Mouse (Mus musculus) brain, embryonic 14.5 days (tissue): ENCODE results near the gene Ascc2. TPM values are rescaled to one million over a fixed set of nuclear protein-coding genes. Genes with fewer than 3 reads are reported as not detected.
"Not testable (repeated sequence)": the region's sequence is repeated elsewhere in the genome, so short reads cannot be mapped to it uniquely, and the experiment has no call there.

Source experiments
- DNase-seq: peaks from one replicate; pipeline ENCODE4 v3.0.0-alpha.2; 2011; ENCODE audit warnings: low read depth
- CTCF ChIP-seq: fragments of 200-500 bp; IDR thresholded peaks from 2 replicates; pipeline ENCODE4 v1.5.1; 2012; ENCODE audit warnings: inconsistent platforms, mild to moderate bottlenecking, moderate library complexity, borderline replicate concordance; ENCODE audit not compliant: insufficient read depth, insufficient read length; ENCODE audit errors: extremely low read depth
- POLR2A ChIP-seq: fragments of 200-500 bp; IDR thresholded peaks from 2 replicates; pipeline ENCODE4 v1.6.1; 2012; ENCODE audit warnings: mild to moderate bottlenecking, inconsistent platforms, borderline replicate concordance; ENCODE audit not compliant: poor library complexity, insufficient read depth, insufficient read length, severe bottlenecking; ENCODE audit errors: extremely low read depth
- polyA plus RNA-seq: library from polyadenylated mRNA; depleted of rRNA; stranded (reverse); fragments of >200 nt; gene quantifications from 2 replicates; pipeline ENCODE4 v1.2.3, GENCODE M21; 2012

Gene Ascc2
- polyA plus RNA-seq, 1 experiment, result 32.3 TPM

- TF ChIP-seq CTCF (no peak), POLR2A (no peak)
- DNase-seq, result no peak
Observed at GRCm38 (mm10) chr11:4634395-4634794, 3.2 kb upstream of the Ascc2 start.

- no peak for DNase-seq
- no peak for TF ChIP-seq CTCF
- TF ChIP-seq POLR2A, result no peak
Observed at GRCm38 (mm10) chr11:4636782-4637342, 685 bp upstream of the Ascc2 start.

- no peak for DNase-seq
- TF ChIP-seq POLR2A (no peak), CTCF (no peak)
Observed at GRCm38 (mm10) chr11:4638261-4638660, 714 bp downstream of the Ascc2 start.

GRCm38 (mm10) chr11:4641185-4641584 is 3.6 kb downstream of the Ascc2 start:
- no peak for TF ChIP-seq POLR2A
- no peak for TF ChIP-seq CTCF
- no peak for DNase-seq

GRCm38 (mm10) chr11:4643722-4644121 is 6.2 kb downstream of the Ascc2 start:
- TF ChIP-seq CTCF (no peak), POLR2A (no peak)
- no peak for DNase-seq

DNA sequence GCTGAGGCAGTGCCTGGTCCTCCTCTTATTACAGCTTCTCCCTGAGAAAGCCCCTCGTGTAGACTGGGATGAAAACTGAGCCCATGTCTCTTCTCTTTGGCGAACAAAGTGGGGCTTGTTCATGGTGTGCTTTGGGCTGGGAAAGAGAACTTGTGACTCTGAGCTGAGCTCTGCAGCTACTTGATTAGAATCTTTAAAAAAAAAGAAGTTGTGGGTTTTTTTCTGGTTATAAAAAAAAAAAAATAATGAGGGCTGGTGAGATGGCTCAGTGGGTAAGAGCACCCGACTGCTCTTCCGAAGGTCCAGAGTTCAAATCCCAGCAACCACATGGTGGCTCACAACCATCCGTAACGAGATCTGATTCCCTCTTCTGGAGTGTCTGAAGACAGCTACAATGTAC is 7.6 kb downstream of the Ascc2 start:
- not testable (repeated sequence) for DNase-seq

DNA sequence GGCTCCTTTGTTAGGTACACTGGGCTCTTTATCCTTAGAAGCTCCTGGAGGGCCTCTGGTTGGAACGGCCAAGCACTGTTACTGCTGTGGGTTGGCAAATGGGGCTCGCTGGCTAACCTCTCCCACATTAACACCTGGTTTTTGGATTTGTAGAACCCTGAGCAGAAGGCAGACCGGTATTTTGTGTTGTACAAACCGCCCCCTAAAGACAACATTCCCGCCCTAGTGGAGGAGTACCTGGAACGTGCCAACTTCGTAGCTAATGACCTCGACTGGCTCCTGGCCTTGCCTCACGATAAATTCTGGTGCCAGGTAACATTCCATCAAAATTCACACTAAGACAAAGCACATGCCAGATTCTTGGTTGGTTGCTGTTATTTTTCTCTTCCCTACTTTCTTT is 8.9 kb downstream of the Ascc2 start:
- no peak for TF ChIP-seq POLR2A
- TF ChIP-seq CTCF, result no peak

GRCm38 (mm10) chr11:4659818-4660217 is 22.3 kb downstream of the Ascc2 start:
- TF ChIP-seq CTCF, result no peak
- no peak for TF ChIP-seq POLR2A

More for the DNA sequence above, 8.9 kb downstream of the Ascc2 start:
- DNase-seq, result no peak

DNA sequence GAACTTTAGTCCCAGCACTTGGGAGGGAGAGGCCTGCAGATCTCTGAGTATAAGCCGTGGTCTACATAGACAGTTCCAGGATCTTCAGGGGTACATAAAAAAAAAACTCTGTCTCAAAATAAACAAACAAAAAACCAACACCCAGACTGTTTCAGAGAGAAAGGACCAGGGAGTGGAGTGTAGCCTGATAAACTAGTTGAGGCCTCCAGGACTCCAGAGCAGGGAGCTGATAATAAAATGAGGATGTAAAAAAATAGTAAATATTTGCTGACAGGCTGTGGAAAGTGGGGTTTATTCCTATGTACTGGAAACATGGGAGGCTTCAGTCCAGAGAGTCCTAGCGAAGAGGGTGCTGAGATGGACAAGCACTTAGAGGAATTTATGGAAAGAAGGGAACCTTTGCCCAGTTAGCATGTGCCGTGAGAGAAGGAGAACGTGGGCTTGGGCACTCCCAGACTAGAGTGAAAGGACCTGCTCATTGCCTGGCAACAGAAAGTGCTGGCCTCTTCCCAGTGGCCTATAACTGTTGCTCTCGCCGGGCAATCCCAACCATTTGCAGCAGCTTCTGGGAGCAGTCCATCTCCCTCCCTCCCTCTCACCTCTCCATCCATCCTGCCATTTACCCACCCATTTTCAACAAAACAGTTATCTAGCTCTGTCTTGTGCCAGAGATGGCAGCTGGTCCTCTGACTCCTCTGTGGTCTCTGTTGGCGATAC is 22.9 kb downstream of the Ascc2 start:
- DNase-seq, result peak; percentile 14
- TF ChIP-seq CTCF, result no peak
- no peak for TF ChIP-seq POLR2A

More at GRCm38 (mm10) chr11:4659818-4660217, 22.3 kb downstream of the Ascc2 start:
- DNase-seq, result no peak

GRCm38 (mm10) chr11:4661324-4661723 is 23.8 kb downstream of the Ascc2 start:
- DNase-seq, result no peak
- TF ChIP-seq POLR2A (no peak), CTCF (no peak)

DNA sequence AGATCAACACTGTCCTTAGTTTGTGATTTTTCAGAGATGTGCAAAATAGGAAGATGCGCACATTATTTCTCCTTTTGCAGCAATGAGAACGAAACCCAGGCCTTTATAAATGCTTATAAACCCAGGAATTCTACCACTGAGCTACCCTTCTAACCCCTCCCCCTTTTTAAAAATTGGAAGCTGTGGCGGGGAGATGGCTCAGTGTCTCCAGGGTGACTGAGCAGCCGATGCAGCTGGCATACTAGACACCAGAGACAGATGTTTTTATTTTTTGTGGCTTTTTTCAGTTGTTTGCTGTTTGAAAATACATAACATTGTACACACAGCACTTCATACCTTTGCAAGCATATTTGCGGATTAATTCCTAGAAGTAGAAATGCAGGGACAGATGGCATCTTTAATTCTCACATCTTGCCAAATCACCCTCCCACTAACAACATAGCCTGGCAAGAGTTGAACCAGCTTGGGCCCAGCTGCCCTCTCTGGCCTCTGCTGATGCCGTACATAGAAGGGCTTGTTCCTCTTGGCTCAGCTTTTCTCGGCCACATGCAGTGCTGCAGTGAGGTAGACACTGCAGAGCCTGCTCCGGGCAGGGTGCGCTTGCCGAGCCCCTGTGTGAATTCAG is 24.4 kb downstream of the Ascc2 start:
- TF ChIP-seq POLR2A (no peak), CTCF (no peak)
- DNase-seq, result peak; percentile 62

GRCm38 (mm10) chr11:4662496-4662878 is 24.9 kb downstream of the Ascc2 start:
- no peak for DNase-seq
- no peak for TF ChIP-seq CTCF
- TF ChIP-seq POLR2A, result no peak

- no peak for TF ChIP-seq POLR2A
- no peak for DNase-seq
Observed at GRCm38 (mm10) chr11:4671736-4672135, 34.2 kb downstream of the Ascc2 start.

GRCm38 (mm10) chr11:4674593-4674992 is 37.0 kb downstream of the Ascc2 start:
- TF ChIP-seq CTCF (no peak), POLR2A (no peak)
- DNase-seq, result no peak
